Mouse (Mus musculus) E14TG2a.4 (cell line): Measurements from ENCODE around the gene Inha.

Experiments used
- CTCF ChIP-seq: conservative IDR thresholded peaks from 2 replicates; pipeline ENCODE4 v1.5.1; 2014; ENCODE audit warnings: low read length
- POU5F1 ChIP-seq: IDR thresholded peaks from 2 replicates; pipeline ENCODE4 v1.6.1; 2014; ENCODE audit warnings: low read length, borderline replicate concordance

GRCm38 (mm10) chr1:75458025-75458788 lies 48.7 kb upstream of the Inha start:
- TF ChIP-seq CTCF = no peak
- TF ChIP-seq POU5F1 = no peak
